Mouse (Mus musculus) sigmoid colon, adult 10 weeks (tissue): Measurements from ENCODE around the gene Sh2d1b1. TPM values are rescaled to one million over a fixed set of nuclear protein-coding genes. Genes with fewer than 3 reads are reported as not detected.

ENCODE experiments used
- polyA plus RNA-seq: library from polyadenylated mRNA; stranded (reverse); fragments of 350-450 nt; fragmentation: Illumina TruSeq; extraction: RNeasy Lipid Tissue Mini Kit (QIAGEN cat#74804); gene quantifications from one replicate; pipeline ENCODE4 v1.2.3, GENCODE M21; 2014; ENCODE audit warnings: low read depth, low replicate concordance

Sh2d1b1 gene
- 0.98 TPM for polyA plus RNA-seq

GRCm38 (mm10) chr1:170277016-170277415 lies at the start of gene Sh2d1b1:
Gene Sh2d1b1, plus strand, starts transcription at chr1:170277320.

GRCm38 (mm10) chr1:170232688-170233087 lies 44.4 kb upstream of the Sh2d1b1 start, which contains the start of gene Sh2d1b2:
Gene Sh2d1b2, plus strand, starts transcription at chr1:170232749.

GRCm38 (mm10) chr1:170306232-170306631 lies 29.1 kb downstream of the Sh2d1b1 start, which contains the start of gene Gm7694:
Gene Gm7694, minus strand, starts transcription at chr1:170306332.

GRCm38 (mm10) chr1:170308503-170308902 lies 31.4 kb downstream of the Sh2d1b1 start, which contains the start of gene Spata46:
Gene Spata46, plus strand, starts transcription at chr1:170308803.

Other genes starting within 250 kb of the Sh2d1b1 start
- 57.8 TPM for gene Ddr2, start 166.6 kb upstream of the Sh2d1b1 start, polyA plus RNA-seq
- gene Uap1, start 102.4 kb upstream of the Sh2d1b1 start, polyA plus RNA-seq = 245 TPM
- gene Uhmk1, start 61.9 kb upstream of the Sh2d1b1 start, polyA plus RNA-seq = 98.4 TPM
- gene Sh2d1b2, start 44.6 kb upstream of the Sh2d1b1 start, polyA plus RNA-seq = not detected
- 4.1 TPM for gene Gm7694, start 29.0 kb downstream of the Sh2d1b1 start, polyA plus RNA-seq
- gene Spata46, start 31.5 kb downstream of the Sh2d1b1 start, polyA plus RNA-seq = not detected